Mouse (Mus musculus): Measurements from ENCODE around the gene Ccdc92b. TPM values are rescaled to one million over a fixed set of nuclear protein-coding genes. Genes with fewer than 3 reads are reported as not detected.
A peak's percentile ranks its signal among the peaks of the same experiment; 100 is the strongest.

Gene Ccdc92b
- total and polyA plus RNA-seq, 2 experiments from 2014 or later, result 3.4 to 16.8 TPM

GRCm38 (mm10) chr11:74637971-74638790 lies 18.8 kb downstream of the Ccdc92b start:
- no peaks in the 10 kb centered on the region for H3K27me3 ChIP-seq (ENCODE audit: insufficient read depth, low read length)
- no peaks in the 10 kb centered on the region for H3K36me3 ChIP-seq (ENCODE audit: insufficient read depth, low read length)
- 1% methylated on average over 81 of the region's 86 CpGs for WGBS
- no peaks in the 10 kb centered on the region for H3K9me3 ChIP-seq (ENCODE audit: low read length)
- peak overlapping the region; percentile 83 for H3K4me2 ChIP-seq (ENCODE audit: low read depth, low read length)
- H3K27ac ChIP-seq, result peak overlapping the region; percentile 96
- peaks cover 5% of the 10 kb centered on the region; the same call in 1 of the 2 replicates for H3K4me1 ChIP-seq (ENCODE audit: insufficient read depth, low read length)
- peak overlapping the region; percentile 80 for H3K9ac ChIP-seq (replicated peaks; ENCODE audit: low read length)
- 0 out of 2 replicates have a peak, but pooled peaks have one; percentile 5 for TF ChIP-seq CTCF (IDR thresholded peaks at IDR 0.05; ENCODE audit: low read depth)
- peak; percentile 88 for DNase-seq (ENCODE audit: low spot score)
- H3K4me3 ChIP-seq (ENCODE audit: low read length), result peak overlapping the region; percentile 67
- peak; percentile 90 for ATAC-seq

GRCm38 (mm10) chr11:74638791-74639411 lies 19.5 kb downstream of the Ccdc92b start:
- ATAC-seq, result peak; percentile 72
- 11% methylated on average over 9 of the region's 9 CpGs for WGBS
- Histone ChIP-seq H3K4me1 (ENCODE audit: insufficient read depth, low read length) (peaks cover 5% of the 10 kb centered on the region; the same call in 1 of the 2 replicates), H3K27ac (peak overlapping the region; percentile 96), H3K4me3 (ENCODE audit: low read length) (peak overlapping the region; percentile 67), H3K27me3 (ENCODE audit: insufficient read depth, low read length) (no peaks in the 10 kb centered on the region), H3K36me3 (ENCODE audit: insufficient read depth, low read length) (no peaks in the 10 kb centered on the region), H3K4me2 (ENCODE audit: low read depth, low read length) (peak overlapping the region; percentile 83), H3K9ac (replicated peaks; ENCODE audit: low read length) (peak overlapping the region; percentile 80), H3K9me3 (ENCODE audit: low read length) (no peaks in the 10 kb centered on the region)
- TF ChIP-seq CTCF (IDR thresholded peaks at IDR 0.05; ENCODE audit: low read depth), result no peak
- peak; percentile 8 for DNase-seq (ENCODE audit: low spot score)

DNA sequence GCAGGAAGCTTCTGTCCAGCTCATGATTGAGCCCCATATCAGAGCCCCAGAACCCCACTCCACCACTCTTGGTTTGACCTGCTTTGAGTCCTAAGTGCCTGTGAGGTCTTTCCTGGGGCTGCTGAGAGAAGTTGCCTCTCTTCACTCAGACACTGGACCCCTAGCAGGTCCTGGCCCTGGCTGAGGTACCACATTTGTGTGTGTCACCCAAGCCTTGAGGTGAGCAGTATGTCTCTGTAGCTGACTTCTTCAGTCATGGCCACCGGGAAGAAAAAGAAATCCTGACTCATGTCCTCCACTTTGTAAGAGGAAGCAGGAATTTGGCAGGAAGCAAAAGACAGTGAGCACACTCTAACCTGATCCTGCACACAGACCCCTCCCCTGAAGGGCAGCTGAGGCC lies 20.2 kb downstream of the Ccdc92b start:
- Histone ChIP-seq H3K4me2 (ENCODE audit: low read depth, low read length) (no peak overlapping the region), H3K27me3 (ENCODE audit: insufficient read depth, low read length) (no peaks in the 10 kb centered on the region), H3K4me1 (ENCODE audit: insufficient read depth, low read length) (peaks cover 5% of the 10 kb centered on the region; the same call in 1 of the 2 replicates), H3K36me3 (ENCODE audit: insufficient read depth, low read length) (no peaks in the 10 kb centered on the region), H3K27ac (no peak overlapping the region), H3K4me3 (ENCODE audit: low read length) (no peak overlapping the region), H3K9ac (replicated peaks; ENCODE audit: low read length) (no peak overlapping the region), H3K9me3 (ENCODE audit: low read length) (no peaks in the 10 kb centered on the region)
- ATAC-seq, result no peak
- TF ChIP-seq CTCF (IDR thresholded peaks at IDR 0.05; ENCODE audit: low read depth), result no peak
- 72% methylated on average over 1 of the region's 1 CpGs for WGBS
- DNase-seq (ENCODE audit: low spot score), result no peak

DNA sequence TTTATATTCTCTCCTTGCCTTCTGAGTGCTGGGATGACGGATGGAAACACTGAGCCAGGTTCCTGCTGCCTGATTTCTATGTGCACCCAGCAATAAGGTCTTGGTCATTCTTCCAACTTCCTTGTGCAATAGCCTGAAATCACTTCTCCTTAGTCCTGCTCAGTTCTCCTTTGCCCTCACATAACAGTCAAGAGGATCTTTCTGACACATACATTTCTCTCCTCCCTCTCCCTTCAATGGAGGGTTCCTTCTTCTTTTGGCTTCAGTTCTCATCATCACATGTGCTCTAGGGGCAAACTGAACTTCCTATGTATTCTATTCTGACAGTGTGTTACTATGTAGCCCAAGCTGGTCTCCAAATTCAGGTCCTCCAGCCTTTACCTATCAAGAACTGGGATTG lies 28.6 kb downstream of the Ccdc92b start:
- no peak for ATAC-seq
- H3K4me2 ChIP-seq (ENCODE audit: low read depth, low read length), result no peak overlapping the region
- H3K4me3 ChIP-seq (ENCODE audit: low read length), result no peak overlapping the region
- 84% methylated on average over 1 of the region's 1 CpGs for WGBS
- DNase-seq (ENCODE audit: low spot score), result no peak
- H3K27ac ChIP-seq, result no peak overlapping the region; the same call in 1 of the 2 replicates
- no peaks in the 10 kb centered on the region for H3K27me3 ChIP-seq (ENCODE audit: insufficient read depth, low read length)
- H3K9me3 ChIP-seq (ENCODE audit: low read length), result no peaks in the 10 kb centered on the region
- peaks cover 22% of the 10 kb centered on the region for H3K4me1 ChIP-seq (ENCODE audit: insufficient read depth, low read length)
- H3K9ac ChIP-seq (replicated peaks; ENCODE audit: low read length), result no peak overlapping the region
- TF ChIP-seq CTCF (IDR thresholded peaks at IDR 0.05; ENCODE audit: low read depth), result no peak
- H3K36me3 ChIP-seq (ENCODE audit: insufficient read depth, low read length), result no peaks in the 10 kb centered on the region

- no peak; the same call in 1 of the 2 replicates for ATAC-seq
- TF ChIP-seq CTCF (IDR thresholded peaks at IDR 0.05; ENCODE audit: low read depth), result no peak
- WGBS, result 6% methylated on average over 1 of the region's 1 CpGs
These were observed 29.3 kb downstream of the Ccdc92b start for GRCm38 (mm10) chr11:74648676-74649075.

GRCm38 (mm10) chr11:74649095-74649646 lies 29.8 kb downstream of the Ccdc92b start, which contains the start of gene Cluh:
TSS of gene Cluh (plus strand) at chr11:74649495.
- H3K4me1 ChIP-seq (ENCODE audit: insufficient read depth, low read length), result peaks cover 28% of the 10 kb centered on the region
- WGBS, result under 1% methylated on average over 57 of the region's 58 CpGs

More at GRCm38 (mm10) chr11:74648676-74649075, 29.3 kb downstream of the Ccdc92b start:
- peak overlapping the region; percentile 85 for H3K27ac ChIP-seq
- peak overlapping the region; percentile 83 for H3K4me3 ChIP-seq (ENCODE audit: low read length)
- DNase-seq (ENCODE audit: low spot score), result no peak
- H3K9me3 ChIP-seq (ENCODE audit: low read length), result no peaks in the 10 kb centered on the region
- peaks cover 28% of the 10 kb centered on the region for H3K4me1 ChIP-seq (ENCODE audit: insufficient read depth, low read length)
- H3K36me3 ChIP-seq (ENCODE audit: insufficient read depth, low read length), result no peaks in the 10 kb centered on the region
- H3K27me3 ChIP-seq (ENCODE audit: insufficient read depth, low read length), result no peaks in the 10 kb centered on the region
- H3K4me2 ChIP-seq (ENCODE audit: low read depth, low read length), result peak overlapping the region; percentile 82
- H3K9ac ChIP-seq (replicated peaks; ENCODE audit: low read length), result peak overlapping the region; percentile 90

More at GRCm38 (mm10) chr11:74649095-74649646, 29.8 kb downstream of the Ccdc92b start, which contains the start of gene Cluh:
- peak; percentile 95 for DNase-seq (ENCODE audit: low spot score)
- H3K27ac ChIP-seq, result peak within 1 kb of the TSS; percentile 85
- peak within 1 kb of the TSS; percentile 82 for H3K4me2 ChIP-seq (ENCODE audit: low read depth, low read length)
- peak within 1 kb of the TSS; percentile 90 for H3K9ac ChIP-seq (replicated peaks; ENCODE audit: low read length)
- no peaks in the 10 kb centered on the region for H3K27me3 ChIP-seq (ENCODE audit: insufficient read depth, low read length)
- no peaks in the 10 kb centered on the region for H3K36me3 ChIP-seq (ENCODE audit: insufficient read depth, low read length)
- peak; percentile 92 for ATAC-seq
- TF ChIP-seq CTCF (IDR thresholded peaks at IDR 0.05; ENCODE audit: low read depth), result no peak
- H3K9me3 ChIP-seq (ENCODE audit: low read length), result no peaks in the 10 kb centered on the region
- H3K4me3 ChIP-seq (ENCODE audit: low read length), result peak within 1 kb of the TSS; percentile 83

Data from hindbrain, postnatal 0 days (tissue).